Mouse (Mus musculus) hindbrain, embryonic 12.5 days (tissue): ENCODE measurements around the gene Eef2kmt. TPM values are rescaled to one million over a fixed set of nuclear protein-coding genes. Genes with fewer than 3 reads are reported as not detected.

Experiments used
- ATAC-seq: fragments of 200-750 bp; cut with Nextera tagmentation; 2 replicates; pipeline ENCODE4 v1.8.0; 2017; ENCODE audit warnings: moderate TSS enrichment; ENCODE audit not compliant: low FRiP score
- H3K27ac ChIP-seq: fragments of 300-500 bp; sonication (generic); 2 replicates; pipeline ENCODE4 v1.5.1; 2016; ENCODE audit warnings: mild to moderate bottlenecking
- H3K27me3 ChIP-seq: fragments of 300-500 bp; sonication (generic); 2 replicates; pipeline ENCODE4 v1.6.1; 2016; ENCODE audit warnings: mild to moderate bottlenecking
- H3K36me3 ChIP-seq: fragments of 300-500 bp; sonication (generic); 2 replicates; pipeline ENCODE4 v1.6.1; 2016; ENCODE audit warnings: mild to moderate bottlenecking
- H3K4me1 ChIP-seq: fragments of 300-500 bp; sonication (generic); 2 replicates; pipeline ENCODE4 v1.6.1; 2016
- H3K4me2 ChIP-seq: fragments of 300-500 bp; sonication (generic); replicated peaks from 2 replicates; pipeline ENCODE4 v1.6.1; 2016; ENCODE audit warnings: mild to moderate bottlenecking
- H3K4me3 ChIP-seq: fragments of 300-500 bp; sonication (generic); 2 replicates; pipeline ENCODE4 v1.5.1; 2016; ENCODE audit warnings: mild to moderate bottlenecking
- H3K9ac ChIP-seq: fragments of 300-500 bp; sonication (generic); 2 replicates; pipeline ENCODE4 v1.6.1; 2016; ENCODE audit warnings: mild to moderate bottlenecking, moderate library complexity
- H3K9me3 ChIP-seq: fragments of 300-500 bp; sonication (generic); replicated peaks from 2 replicates; pipeline ENCODE4 v1.6.1; 2016; ENCODE audit warnings: mild to moderate bottlenecking
- WGBS: fragments of 180-500 bp; shearing (Covaris S2); methylation state at CpG from one replicate; pipeline ENCODE4 v1.1.7; 2016; 5-methylcytosine and 5-hydroxymethylcytosine counted together
- polyA plus RNA-seq: library from polyadenylated mRNA; unstranded; fragments of >200 nt; fragmentation: Nextera tagmentation; extraction: Ambion mirVana; gene quantifications from 2 replicates; pipeline ENCODE4 v1.2.1, GENCODE M21; 2016

The Eef2kmt gene
- 9.5 and 11.6 TPM in 2 replicates for polyA plus RNA-seq

DNA sequence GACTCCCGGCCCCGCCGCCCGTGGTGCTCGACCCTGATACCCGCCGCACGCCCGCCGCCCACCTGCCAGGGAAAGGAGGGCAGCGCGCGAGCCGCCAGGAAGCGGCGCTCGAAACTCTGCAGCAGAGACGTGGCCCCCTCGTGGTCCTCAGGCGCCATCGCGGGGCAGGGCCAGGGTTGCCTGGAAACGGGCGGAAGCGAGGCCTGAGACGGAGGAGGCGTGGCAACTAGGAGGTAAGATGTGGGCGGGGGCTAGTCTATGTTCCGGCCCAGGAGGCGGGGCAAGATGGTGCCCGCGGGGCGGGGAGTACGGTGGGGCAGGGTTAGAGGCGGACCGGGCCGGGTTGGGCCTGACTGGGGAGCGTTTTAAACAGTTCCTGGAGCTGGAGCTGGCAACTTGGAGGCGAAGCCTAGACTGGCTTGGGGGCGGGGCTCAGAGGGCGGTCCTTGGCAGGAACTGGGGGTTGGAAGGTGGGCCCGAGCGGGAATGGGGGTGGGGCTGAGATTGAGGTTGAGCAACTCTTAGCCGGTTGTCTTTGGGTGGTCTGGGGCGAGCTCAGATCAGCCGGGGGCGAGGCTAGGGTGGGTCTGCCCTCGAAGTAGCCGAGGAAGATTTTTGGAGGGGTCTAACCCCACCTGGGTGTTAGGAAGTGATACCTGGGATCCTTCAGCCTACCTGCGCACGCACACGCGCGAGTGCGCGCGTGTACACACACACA lies at the start of gene Eef2kmt:
TSS of gene Eef2kmt (minus strand) at position 205 of the 718 bp plus-strand sequence.
- Histone ChIP-seq H3K27me3 (no peaks in the 10 kb centered on the region), H3K9me3 (no peaks in the 10 kb centered on the region), H3K36me3 (no peaks in the 10 kb centered on the region), H3K4me2 (peak within 1 kb of the TSS; percentile 74), H3K4me3 (peak within 1 kb of the TSS; percentile 53), H3K4me1 (peaks cover 8% of the 10 kb centered on the region), H3K9ac (peak within 1 kb of the TSS; percentile 60), H3K27ac (peak within 1 kb of the TSS; percentile 58)
- peak; percentile 96 for ATAC-seq
- WGBS, result 2% methylated on average over 56 of the region's 57 CpGs

DNA sequence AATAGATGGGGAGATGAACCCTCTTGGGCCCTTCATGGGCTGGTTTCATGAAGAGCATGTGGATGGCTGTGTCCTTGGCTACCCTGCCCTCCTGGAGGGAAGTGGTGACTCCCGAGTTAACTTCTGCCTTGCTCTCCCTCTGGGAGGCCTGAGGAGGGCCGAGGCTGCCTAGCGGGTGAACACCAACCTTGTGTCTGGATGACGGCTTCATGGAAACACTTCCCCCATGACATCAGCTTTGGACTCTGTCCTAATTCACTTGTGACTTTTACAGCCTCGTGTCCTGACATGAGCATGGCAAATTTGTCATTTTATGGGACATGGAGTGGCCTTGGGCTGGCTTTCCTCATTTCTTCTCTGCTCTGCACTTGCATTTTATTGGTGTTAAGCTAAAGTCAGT lies 39.5 kb upstream of the Eef2kmt start:
- H3K4me3 ChIP-seq, result no peak overlapping the region
- H3K27ac ChIP-seq, result no peak overlapping the region
- no peak for ATAC-seq
- H3K36me3 ChIP-seq, result no peaks in the 10 kb centered on the region
- WGBS, result 84% methylated on average over 5 of the region's 5 CpGs
- no peaks in the 10 kb centered on the region for H3K9me3 ChIP-seq
- H3K4me2 ChIP-seq, result no peak overlapping the region
- no peaks in the 10 kb centered on the region for H3K4me1 ChIP-seq
- no peak overlapping the region for H3K9ac ChIP-seq
- H3K27me3 ChIP-seq, result no peaks in the 10 kb centered on the region

DNA sequence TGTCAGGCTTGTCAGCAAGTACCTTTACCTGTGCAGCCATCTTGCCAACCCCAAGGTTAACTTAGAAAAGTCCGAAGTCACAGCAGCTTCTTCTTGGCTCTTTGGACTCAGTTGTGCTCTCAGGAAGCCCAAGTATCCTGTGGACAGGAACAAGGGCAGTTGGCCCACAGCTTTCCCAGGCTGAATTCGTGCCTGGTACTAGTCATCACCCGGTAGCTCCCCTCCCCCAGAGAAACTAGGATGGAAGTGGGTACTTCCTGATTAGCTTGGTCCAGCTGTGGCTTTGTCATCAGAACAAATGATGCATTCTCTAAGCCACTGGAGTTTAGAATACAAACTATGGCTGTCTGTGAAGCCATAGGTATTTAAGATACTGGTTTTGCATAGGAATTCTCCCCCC lies 29.6 kb upstream of the Eef2kmt start:
- no peak overlapping the region for H3K4me2 ChIP-seq
- H3K4me1 ChIP-seq, result no peaks in the 10 kb centered on the region
- H3K4me3 ChIP-seq, result no peak overlapping the region
- H3K36me3 ChIP-seq, result no peaks in the 10 kb centered on the region
- no peak for ATAC-seq
- 51% methylated on average over 3 of the region's 3 CpGs for WGBS
- no peaks in the 10 kb centered on the region for H3K9me3 ChIP-seq
- H3K27me3 ChIP-seq, result no peaks in the 10 kb centered on the region
- no peak overlapping the region for H3K9ac ChIP-seq
- no peak overlapping the region for H3K27ac ChIP-seq

DNA sequence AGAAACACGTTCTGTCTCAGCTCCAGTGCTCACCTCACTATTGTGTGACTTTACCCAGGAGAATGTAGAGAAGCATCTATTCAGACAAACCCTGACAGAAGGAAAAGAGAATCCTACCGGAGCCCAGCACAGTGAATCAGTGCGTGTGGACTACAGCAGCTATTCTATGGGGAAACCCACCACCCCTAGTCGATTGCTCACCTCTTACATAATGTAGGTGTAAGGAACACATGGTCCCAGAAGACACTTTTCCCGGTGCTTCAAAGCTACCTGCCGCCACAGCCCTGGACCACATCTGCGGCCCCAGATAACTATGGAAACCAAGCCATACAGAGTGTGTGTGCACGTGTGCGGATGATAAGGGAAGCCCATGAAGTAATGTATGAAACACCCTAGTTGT lies 26.9 kb upstream of the Eef2kmt start:
- Histone ChIP-seq H3K9me3 (no peaks in the 10 kb centered on the region), H3K9ac (no peak overlapping the region), H3K27ac (no peak overlapping the region), H3K4me1 (no peaks in the 10 kb centered on the region), H3K27me3 (no peaks in the 10 kb centered on the region), H3K36me3 (no peaks in the 10 kb centered on the region), H3K4me3 (no peak overlapping the region), H3K4me2 (no peak overlapping the region)
- WGBS, result 89% methylated on average over 9 of the region's 9 CpGs
- ATAC-seq, result no peak

DNA sequence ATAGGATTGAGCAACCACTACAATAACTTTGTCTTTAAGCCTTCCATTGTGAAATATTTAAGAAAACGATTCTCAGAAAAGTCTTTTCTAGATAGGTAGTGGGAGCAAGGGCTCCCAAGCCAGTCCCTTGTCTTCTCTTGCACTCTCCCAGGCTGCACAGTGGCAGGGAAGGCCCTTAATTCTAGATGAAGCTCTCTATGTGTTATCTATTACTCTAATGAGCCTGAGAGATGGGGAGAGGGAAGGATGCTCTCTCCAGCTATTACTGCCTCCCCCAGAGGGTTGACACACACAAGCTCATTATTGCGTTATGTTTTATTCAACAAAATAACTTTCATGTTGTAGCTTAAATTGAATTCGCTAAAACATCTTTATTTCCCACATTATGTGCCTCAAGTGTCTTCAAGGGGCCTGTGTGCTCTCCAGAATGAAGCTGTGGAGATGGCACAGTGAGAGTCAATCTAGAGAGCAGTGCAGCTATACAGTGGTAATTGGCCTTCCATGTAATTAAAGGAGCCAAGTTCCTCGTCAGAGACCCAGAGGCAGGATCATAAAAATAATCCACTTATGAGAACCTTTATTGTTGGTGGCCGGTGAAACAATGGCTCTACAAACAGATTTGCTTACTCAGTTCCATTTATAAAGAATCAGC lies 23.9 kb upstream of the Eef2kmt start:
- H3K27me3 ChIP-seq, result no peaks in the 10 kb centered on the region
- ATAC-seq, result no peak
- H3K4me3 ChIP-seq, result no peak overlapping the region
- H3K27ac ChIP-seq, result no peak overlapping the region
- no peaks in the 10 kb centered on the region for H3K36me3 ChIP-seq
- H3K9me3 ChIP-seq, result no peaks in the 10 kb centered on the region
- H3K4me2 ChIP-seq, result no peak overlapping the region
- H3K9ac ChIP-seq, result no peak overlapping the region
- WGBS, result 81% methylated on average over 5 of the region's 5 CpGs
- no peaks in the 10 kb centered on the region for H3K4me1 ChIP-seq

DNA sequence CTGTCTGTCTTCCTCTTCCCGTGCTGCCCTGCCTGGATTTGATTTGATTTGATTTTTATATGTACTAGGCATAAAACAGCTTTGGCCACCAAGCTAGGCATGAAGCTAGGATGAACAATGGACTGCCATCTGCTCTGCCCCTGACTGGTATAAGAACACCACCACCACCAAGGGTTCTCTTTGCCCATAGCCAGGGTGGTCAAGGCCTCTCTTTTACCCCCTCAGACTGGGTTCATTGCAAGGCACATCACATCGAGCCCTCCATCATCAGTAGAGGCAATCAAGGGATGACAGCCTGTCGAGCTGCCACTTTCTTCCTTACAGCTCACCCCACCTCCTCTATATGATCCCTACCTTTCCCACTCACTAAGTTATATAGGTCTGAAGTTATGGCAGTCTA lies 16.6 kb upstream of the Eef2kmt start:
- H3K9ac ChIP-seq, result no peak overlapping the region
- no peak overlapping the region for H3K4me3 ChIP-seq
- no peak overlapping the region for H3K4me2 ChIP-seq
- H3K27ac ChIP-seq, result no peak overlapping the region
- no peaks in the 10 kb centered on the region for H3K36me3 ChIP-seq
- 80% methylated on average over 3 of the region's 3 CpGs for WGBS
- no peaks in the 10 kb centered on the region for H3K4me1 ChIP-seq
- no peaks in the 10 kb centered on the region for H3K9me3 ChIP-seq
- H3K27me3 ChIP-seq, result no peaks in the 10 kb centered on the region
- no peak for ATAC-seq

DNA sequence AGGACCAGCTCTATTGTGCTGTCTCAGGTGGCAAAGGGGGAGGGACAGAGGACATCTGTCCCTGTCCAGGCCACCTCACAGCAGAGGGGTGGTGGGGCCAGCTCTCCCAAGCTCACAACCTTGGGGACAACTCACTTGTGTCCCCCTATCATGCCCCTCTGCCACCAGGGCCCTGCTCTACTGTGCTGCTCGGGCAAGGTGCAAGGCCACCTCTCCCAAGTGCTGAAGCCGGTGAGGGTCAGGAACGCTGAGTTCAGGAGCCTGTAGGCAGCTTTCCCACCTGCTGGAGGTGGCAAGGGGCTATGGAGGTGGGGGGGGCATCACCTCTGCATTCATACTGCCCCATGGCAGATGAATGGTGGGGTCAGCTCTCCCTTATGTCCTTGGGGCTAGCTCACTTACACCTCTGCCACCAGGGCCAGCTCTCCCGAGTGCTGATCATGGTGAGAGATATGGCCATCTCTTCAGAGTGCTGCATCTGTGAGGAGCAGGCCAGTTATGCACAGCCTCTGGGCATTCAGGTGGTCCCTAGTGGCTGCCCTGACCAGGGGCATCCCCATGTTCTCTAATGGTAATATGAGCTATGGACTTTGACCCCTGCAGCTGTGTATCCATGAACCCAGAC lies 15.7 kb upstream of the Eef2kmt start:
- ATAC-seq, result no peak
- Histone ChIP-seq H3K4me1 (no peaks in the 10 kb centered on the region), H3K27ac (no peak overlapping the region), H3K4me3 (no peak overlapping the region), H3K36me3 (no peaks in the 10 kb centered on the region), H3K27me3 (no peaks in the 10 kb centered on the region), H3K9me3 (no peaks in the 10 kb centered on the region), H3K4me2 (no peak overlapping the region), H3K9ac (no peak overlapping the region)
- 79% methylated on average over 4 of the region's 4 CpGs for WGBS

DNA sequence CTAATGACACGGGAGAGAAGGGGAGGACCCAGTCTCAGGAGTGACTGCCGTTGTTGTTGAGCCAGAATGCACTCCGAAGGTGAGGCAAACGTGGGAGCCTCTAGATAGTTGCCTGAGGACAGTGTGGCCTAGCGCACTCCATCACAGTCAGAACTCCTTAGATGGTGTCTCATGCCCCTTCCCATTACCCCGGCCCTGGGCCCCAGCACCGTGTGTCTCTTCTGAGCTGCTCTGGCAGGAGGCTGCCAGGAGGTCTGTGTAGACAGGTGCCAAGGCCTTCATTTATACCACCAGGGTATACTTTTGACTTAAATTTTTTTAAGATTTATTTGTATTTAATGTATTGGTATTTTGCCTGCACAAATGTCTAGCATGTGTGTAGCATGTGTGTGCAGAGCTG lies 8.1 kb upstream of the Eef2kmt start:
- Histone ChIP-seq H3K4me1 (0 out of 2 replicates have a peak, but pooled peaks cover 2% of the 10 kb centered on the region), H3K9ac (no peak overlapping the region), H3K4me2 (no peak overlapping the region), H3K9me3 (0 out of 2 replicates have a peak, but pooled peaks cover 2% of the 10 kb centered on the region), H3K4me3 (no peak overlapping the region), H3K27me3 (no peaks in the 10 kb centered on the region), H3K36me3 (no peaks in the 10 kb centered on the region), H3K27ac (no peak overlapping the region)
- 84% methylated on average over 7 of the region's 7 CpGs for WGBS
- no peak for ATAC-seq

DNA sequence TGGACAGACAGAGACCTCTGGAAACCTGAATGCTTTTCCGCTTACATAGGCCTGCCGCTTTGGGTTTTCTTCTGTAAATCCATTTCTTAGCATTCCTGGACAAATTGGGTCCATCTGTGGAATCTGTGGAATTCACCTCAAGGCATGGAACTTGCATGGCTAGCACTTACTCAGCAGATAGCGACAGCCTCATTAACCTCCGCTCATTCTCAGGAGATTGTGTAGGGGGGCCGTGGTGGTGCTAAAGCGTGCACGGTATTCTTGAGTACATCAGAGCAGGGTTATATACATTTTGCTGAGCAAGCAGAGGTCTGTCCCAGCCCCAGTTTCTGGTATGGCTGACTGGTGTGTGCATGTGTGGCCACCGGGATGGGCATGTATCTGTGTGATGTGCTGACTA lies 7.4 kb upstream of the Eef2kmt start:
- ATAC-seq, result no peak
- Histone ChIP-seq H3K9me3 (0 out of 2 replicates have a peak, but pooled peaks cover 2% of the 10 kb centered on the region), H3K9ac (no peak overlapping the region), H3K27me3 (no peaks in the 10 kb centered on the region), H3K36me3 (no peaks in the 10 kb centered on the region), H3K4me2 (no peak overlapping the region), H3K27ac (no peak overlapping the region), H3K4me3 (no peak overlapping the region), H3K4me1 (0 out of 2 replicates have a peak, but pooled peaks cover 2% of the 10 kb centered on the region)
- 64% methylated on average over 8 of the region's 8 CpGs for WGBS

DNA sequence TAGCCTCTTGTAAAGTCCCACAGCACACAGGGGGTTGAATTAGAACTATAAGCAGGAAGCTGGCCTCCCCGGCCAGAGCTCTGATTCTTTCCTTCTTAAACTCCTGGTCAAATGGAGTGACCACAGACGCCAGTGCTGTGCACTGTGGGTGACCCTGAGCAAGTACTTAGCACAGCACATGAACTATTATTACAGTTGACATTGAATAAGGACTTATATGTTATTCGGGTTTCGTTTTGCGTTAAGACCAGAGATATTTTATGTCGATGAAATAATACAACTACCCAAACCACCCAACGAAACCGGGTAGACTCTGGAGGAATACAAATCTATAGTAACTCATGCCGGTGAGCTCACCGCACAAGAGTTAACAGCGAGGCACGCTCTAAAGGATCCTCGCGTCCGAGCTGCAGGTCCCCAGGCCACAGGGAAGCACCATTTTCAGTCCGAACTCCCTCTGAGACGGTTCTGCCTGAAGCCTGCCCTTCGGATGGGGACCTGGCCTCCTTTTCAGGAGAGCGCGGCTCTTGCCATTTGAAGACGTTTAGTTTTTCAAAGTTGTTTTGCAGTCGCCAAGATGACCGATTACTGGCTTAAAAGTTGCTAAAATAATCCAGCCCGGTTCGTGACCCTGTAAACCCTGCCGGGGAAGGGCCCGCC lies 572 bp downstream of the Eef2kmt start:
- peaks cover 8% of the 10 kb centered on the region for H3K4me1 ChIP-seq
- ATAC-seq, result peak; percentile 26
- peak overlapping the region; percentile 74 for H3K4me2 ChIP-seq
- H3K4me3 ChIP-seq, result peak overlapping the region; percentile 53
- WGBS, result 2% methylated on average over 27 of the region's 27 CpGs
- no peaks in the 10 kb centered on the region for H3K9me3 ChIP-seq
- H3K36me3 ChIP-seq, result no peaks in the 10 kb centered on the region
- peak overlapping the region; percentile 58 for H3K27ac ChIP-seq
- peak overlapping the region; percentile 60 for H3K9ac ChIP-seq
- no peaks in the 10 kb centered on the region for H3K27me3 ChIP-seq

DNA sequence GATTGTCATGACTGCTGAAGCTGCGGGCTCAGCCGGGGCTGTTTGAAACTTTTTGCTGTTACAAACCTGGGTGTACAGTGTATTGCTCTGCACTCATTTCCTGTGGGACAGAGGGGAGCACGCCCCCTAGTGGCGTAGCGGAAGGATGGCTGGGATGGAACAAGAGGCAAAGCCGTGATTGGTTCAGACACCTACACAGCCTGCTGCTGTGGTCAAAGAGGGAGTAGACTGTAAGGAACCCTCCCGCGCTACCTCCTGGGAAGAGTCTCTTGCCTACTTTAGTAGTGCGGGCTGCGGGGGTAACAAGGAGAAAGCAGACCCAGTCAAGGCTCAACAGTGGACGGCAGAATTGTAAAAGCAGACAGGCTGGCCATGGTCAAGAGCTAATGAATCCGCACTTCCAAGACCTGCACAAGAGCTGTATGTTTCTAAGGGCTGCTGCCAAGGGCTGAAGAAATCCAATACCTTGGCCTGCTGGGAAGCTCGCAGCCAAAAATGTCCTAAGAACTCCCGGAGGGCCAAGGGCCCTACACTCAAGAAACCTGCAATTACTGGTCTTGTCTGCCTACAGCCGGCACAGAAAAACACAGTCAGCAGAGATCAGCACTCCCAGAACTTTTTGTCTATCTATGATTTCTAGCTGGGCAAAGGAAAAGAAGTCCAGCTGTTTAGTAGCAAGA lies 1.3 kb downstream of the Eef2kmt start:
- Histone ChIP-seq H3K9ac (0 out of 2 replicates have a peak overlapping the region, but pooled peaks have one; percentile 23), H3K27me3 (no peaks in the 10 kb centered on the region), H3K36me3 (peaks cover 3% of the 10 kb centered on the region), H3K27ac (no peak overlapping the region), H3K4me1 (peaks cover 8% of the 10 kb centered on the region), H3K4me3 (peak overlapping the region; percentile 53), H3K4me2 (peak overlapping the region; percentile 74), H3K9me3 (no peaks in the 10 kb centered on the region)
- ATAC-seq, result peak; percentile 21
- WGBS, result 4% methylated on average over 15 of the region's 15 CpGs

DNA sequence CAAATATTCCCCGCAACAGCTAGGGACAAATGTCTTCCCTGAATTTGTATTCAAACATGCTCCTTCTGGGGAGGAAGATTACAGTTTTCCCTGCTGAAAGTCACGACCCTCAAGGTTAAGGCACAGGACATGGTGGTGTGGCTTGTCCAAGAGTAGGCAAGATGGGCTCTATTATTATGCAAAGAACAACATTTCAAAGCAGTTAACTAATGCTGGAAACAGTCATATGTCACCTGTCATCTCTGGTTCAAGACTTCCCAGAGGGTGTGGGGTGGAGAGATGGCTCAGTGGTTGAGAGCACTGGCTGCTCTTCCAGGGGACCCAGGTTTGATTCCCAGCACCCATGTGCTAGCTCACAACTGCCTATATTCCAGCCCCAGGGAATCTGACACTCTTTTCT lies 3.5 kb downstream of the Eef2kmt start:
- Histone ChIP-seq H3K4me3 (no peak overlapping the region), H3K36me3 (peaks cover 25% of the 10 kb centered on the region), H3K4me1 (peaks cover 8% of the 10 kb centered on the region), H3K27me3 (no peaks in the 10 kb centered on the region), H3K9ac (no peak overlapping the region), H3K27ac (no peak overlapping the region), H3K9me3 (no peaks in the 10 kb centered on the region), H3K4me2 (no peak overlapping the region)
- WGBS, result 88% methylated on average over 2 of the region's 2 CpGs
- ATAC-seq, result no peak
